Mouse (Mus musculus) olfactory bulb, adult 2 months (tissue): Measurements from ENCODE around the gene Dhrs1.

ENCODE experiments used
- CTCF ChIP-seq: fragments of 200-500 bp; IDR thresholded peaks from 2 replicates; pipeline ENCODE4 v1.5.1; 2012; ENCODE audit warnings: low read depth, mild to moderate bottlenecking, low read length, moderate library complexity; ENCODE audit not compliant: insufficient read depth
- POLR2A ChIP-seq: fragments of 200-500 bp; IDR thresholded peaks from 2 replicates; pipeline ENCODE4 v1.6.1; 2012; ENCODE audit warnings: mild to moderate bottlenecking, low read depth, low read length, moderate library complexity; ENCODE audit not compliant: insufficient read depth

DNA sequence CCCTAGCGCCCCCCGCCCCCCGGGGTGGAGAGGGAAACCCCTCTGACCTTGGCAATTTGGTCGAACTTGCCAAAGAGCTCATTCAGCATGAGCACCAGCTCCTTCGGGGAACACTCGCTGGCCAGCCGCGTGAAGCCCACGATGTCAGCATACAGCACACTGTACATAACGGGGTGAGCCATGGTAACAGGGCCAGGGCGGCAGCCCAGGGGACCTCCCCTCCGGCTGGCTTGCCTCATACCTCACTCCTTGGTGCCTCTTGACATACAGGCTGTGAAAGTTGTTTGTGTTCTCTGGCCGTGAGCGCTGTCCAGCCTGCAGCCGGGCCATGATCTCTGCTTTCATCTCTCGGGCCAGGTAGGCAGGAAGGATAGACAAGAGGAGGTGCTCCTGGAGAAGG lies 34.2 kb upstream of the Dhrs1 start:
- TF ChIP-seq CTCF = no peak
- TF ChIP-seq POLR2A = no peak
